Mouse (Mus musculus): ENCODE data around the gene Gm3839. TPM values are rescaled to one million over a fixed set of nuclear protein-coding genes. Genes with fewer than 3 reads are reported as not detected.
"Not testable (repeated sequence)": the region's sequence is repeated elsewhere in the genome, so short reads cannot be mapped to it uniquely, and the experiment has no call there.

The Gm3839 gene
- total RNA-seq (2021), result 1 to 10 TPM; 2.2 to 3.2 TPM
- long read RNA-seq, experiment 1, result 0 reads
- long read RNA-seq, experiment 2, result 0 reads

DNA sequence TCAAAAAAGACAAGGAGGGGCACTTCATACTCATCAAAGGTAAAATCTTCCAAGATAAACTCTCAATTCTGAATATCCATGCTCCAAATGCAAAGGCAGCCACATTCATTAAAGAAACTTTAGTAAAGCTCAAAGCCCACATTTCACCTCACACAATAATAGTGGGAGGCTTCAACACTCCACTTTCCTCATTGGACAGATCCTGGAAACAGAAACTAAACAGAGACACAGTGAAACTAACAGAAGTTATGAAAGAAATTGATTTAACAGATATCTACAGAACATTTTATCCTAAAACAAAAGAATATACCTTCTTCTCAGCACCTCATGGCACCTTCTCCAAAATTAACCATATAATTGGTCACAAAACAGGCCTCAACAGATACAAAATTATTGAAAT, at the start of gene Gm3839:
Gm3839 (minus strand) TSS at position 101 of the 400 bp plus-strand sequence.
- not testable (repeated sequence) for DNase-seq

DNA sequence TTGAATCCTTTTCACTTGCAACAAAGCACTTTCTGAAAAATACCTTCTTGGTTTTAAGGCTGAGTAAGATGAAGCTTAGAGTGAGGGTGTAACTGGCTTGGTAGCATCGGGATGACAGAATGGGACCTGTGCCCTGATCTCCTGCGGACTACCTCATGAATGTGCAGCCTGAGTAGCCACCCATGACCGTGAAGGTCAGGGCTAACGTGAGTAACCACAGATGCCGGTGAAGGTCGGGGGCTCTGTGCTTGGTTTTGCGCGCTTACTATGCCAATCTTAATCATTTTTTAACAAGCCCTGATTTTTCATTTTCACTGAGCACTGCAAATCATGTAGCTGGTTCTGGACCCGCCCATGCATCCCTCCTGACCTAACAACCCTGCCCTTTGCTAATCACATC, 49.1 kb upstream of the Gm3839 start:
- DNase-seq, result no peak

DNA sequence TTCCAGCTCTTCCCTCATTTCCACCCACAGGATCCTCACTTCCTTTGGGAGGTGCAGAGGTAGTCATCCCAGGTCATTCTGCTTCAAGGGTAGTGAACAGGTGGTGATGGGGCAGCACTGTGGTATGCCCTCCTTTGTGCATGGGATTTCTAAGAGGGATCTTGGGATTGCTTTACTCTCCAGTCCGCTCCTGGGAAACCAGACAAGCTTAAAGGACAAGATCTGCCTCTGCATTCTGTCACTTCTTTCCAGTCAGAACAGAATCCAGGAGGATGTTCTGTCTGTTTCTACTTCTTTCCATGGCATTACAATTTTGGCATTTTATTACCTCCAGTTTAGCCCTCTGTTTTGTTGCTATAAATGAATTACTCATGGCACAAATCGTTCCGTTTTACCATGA, 21.3 kb upstream of the Gm3839 start:
- no peak for DNase-seq

DNA sequence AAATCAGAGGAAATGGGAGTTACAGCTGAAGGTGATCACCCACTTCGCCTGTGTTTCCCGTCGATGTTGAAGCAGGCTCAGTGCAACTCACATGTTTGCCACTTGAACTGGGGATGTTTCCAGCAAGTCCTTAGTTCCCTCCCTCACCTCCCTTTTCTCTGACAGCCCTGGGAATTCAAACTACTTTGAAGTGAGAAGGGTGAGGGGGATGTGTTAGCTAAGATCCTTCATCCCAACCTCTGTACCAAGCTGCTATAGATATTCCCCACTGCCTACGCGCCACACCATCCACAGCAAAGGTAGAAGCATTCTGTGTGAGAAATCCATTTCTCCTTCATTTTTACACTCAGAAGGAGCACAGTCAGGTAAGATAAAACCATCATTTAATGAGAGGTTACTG, 18.7 kb upstream of the Gm3839 start:
- no peak for DNase-seq

DNA sequence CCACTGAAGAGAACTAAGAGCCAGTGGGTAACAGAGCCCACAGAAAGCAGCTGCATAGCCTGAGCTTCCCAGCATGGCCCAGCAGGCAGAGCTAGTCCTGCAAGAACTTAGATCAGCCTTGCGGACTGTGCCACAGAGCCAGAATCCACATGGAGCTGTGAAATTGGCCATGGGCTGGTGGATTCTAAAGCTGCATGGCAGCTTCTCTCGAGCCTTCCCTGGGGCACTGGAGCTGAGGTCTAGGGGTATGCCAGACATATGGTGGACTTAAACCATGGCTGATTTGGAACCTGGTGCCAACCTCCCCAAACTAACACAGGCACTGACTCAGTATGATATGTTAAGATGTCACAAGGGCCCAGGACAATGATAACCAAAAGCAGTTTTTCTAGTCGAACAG, 10.4 kb downstream of the Gm3839 start:
- DNase-seq, result no peak

DNA sequence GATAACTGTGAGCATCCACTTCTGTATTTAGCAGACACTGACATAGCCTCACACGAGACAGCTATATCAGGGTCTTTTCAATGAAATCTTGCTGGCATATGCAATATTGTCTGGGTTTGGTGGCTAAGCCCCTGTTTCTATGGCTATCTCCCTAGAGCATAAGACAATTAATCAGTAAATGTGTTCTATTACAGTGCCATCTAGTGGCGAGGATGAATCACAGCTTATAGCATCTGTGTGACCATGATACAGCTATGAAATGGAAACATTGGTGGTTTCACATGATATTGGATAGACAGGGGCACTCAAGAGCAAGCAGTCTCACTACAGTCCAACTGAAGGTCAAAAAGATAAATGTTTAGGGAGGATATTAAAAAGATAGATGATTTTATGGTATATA, 26.5 kb downstream of the Gm3839 start:
- DNase-seq, result no peak

DNA sequence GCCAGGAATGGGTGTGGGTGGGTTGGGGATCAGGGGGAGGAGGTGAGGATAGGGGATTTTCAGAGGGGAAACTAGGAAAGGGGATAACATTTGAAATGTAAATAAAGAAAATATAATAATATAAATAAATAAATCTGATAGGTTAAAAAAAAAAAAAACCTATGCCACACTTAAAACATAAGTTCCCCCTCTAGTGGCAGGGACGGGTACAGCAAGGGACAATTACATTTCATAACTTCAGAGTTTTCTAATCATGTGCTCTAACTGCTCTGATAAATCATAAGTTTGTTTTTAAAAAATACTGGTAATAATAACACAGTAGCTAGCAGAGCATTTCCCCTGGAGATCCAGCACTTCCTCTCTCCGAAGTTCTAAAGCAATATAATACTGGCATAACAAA, 49.4 kb downstream of the Gm3839 start:
- peak; percentile 41 for DNase-seq

DNA sequence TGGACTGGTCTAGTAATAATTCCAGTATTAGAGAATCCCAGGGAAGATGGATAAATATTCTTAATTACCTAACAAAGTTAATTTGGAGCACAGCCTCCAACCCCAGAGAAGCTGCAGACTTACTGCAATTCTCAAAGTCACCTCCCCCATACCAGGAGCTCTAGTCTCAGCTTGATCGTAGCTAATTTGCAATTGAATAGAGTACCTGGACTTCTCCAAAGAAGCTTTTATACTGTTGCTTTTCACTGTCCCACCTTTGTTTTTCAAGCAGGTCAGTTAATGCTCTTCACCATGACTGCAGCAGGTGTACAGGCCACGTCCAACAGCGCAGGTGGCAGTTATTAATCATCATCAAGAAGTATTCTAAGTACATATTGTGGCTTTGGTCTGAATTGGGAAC, 68.6 kb downstream of the Gm3839 start:
- not testable (repeated sequence) for DNase-seq

DNA sequence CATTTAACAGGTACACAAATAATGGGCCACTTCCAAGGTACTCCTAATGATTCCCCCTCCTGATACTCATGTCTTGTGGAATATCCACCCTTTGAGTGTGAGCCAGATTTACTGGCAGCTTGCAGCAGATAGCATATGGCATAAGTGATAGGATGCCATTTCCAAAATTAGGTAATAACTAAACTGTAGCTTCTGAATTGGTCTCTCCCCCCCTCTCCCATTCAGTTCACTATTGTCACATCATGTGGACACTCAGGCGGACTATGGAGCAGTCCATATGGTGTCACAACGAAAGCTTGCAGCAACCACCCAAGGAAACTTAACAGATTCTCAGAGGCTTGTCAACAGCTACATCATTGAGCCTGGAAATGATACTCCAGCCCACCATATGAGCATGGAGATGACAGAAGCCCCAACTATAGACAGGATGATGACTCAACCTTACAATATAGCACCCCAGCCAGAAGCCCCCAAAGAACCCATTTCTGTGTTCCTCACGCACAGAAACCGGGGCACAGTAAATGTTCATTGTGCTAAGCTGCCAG, 99.3 kb downstream of the Gm3839 start:
- no peak for DNase-seq

DNA sequence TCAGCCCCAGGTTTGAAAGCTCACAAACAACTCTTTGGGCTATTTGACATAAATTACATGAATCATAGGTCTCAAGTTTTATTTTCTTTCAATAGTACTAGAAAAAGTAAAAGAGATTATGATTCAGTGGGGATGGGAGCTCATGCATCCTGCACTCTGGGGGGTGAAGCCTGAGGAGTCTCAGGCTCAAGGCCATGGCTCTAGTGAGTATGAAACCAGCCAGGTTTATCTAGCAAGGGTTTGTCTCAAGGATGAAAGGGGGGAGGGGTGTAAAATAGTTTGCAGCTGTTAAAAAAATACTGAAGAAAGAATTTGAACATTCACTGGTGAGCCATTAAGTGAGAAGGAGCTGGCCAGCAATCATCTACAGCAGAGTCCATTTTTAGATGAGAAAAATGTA, 108.5 kb downstream of the Gm3839 start:
- no peak for DNase-seq

DNA sequence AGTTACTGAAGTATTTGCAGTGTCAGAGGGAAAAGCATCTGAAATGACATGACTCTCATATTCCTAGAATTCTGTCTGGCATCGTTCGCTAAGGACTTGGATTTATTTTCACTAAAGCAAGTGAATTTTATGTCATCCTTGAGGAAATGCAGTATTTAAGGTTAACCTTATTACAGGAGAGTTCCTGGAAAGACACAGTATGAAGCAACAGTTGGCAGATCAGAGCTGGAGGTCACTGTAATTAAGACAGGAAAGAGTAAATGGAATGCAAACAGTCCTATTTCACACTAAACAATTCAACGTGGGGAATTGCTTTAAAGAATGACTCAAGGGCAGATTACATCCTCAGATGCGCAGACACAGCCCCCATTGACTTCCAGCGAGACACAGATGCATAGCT, 112.0 kb downstream of the Gm3839 start:
- no peak for DNase-seq

DNA sequence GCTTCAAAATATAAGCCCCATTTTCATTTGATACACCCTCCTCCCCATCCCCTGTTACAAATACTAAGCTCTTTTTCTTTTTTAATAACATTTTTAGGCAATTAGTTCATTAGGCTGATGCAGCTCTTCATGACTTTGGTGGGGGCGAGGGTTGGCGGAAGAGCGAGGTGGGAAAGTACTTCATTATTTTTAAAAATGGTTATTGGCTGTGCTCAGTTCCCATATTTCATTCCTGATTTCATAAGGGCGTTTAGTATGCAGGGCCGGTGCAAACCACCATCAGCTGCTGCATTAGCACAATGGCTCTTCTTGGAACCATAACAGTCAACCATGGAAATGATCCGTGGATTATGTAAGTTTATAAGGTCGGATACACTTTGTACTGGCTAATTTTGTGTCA, 124.4 kb downstream of the Gm3839 start:
- no peak for DNase-seq

Small RNA genes within 50 kb of the gene (microRNA-seq; reads per million reads assigned to microRNA genes)
- 0 reads per million in 2 experiments for gene Mir5124b

Other genes with a start within 250 kb of the Gm3839 start
- 1 to 10 TPM; 5.8 to 7.0 TPM for gene Fhit, start 194.7 kb downstream of the Gm3839 start, total RNA-seq (2021)
- gene Ptprg, start 196.8 kb upstream of the Gm3839 start, total RNA-seq (2021), result 10 to 100 TPM; 41.8 to 46.7 TPM

Measured in gastrocnemius, postnatal 10 days (tissue).